Mouse (Mus musculus) retina, postnatal 1 day (tissue): ENCODE data around the gene Acp7.

Source experiments
- DNase-seq: peaks from one replicate; pipeline ENCODE4 v3.0.0-alpha.2; 2012

Gene Acp7

GRCm38 (mm10) chr7:28573236-28573635 lies 57.9 kb downstream of the Acp7 start:
- DNase-seq: no peak

GRCm38 (mm10) chr7:28572689-28573088 lies 58.4 kb downstream of the Acp7 start:
- no peak for DNase-seq

- DNase-seq: peak; percentile 30
These were observed 60.0 kb downstream of the Acp7 start for GRCm38 (mm10) chr7:28570982-28571682.

- DNase-seq: no peak
These were observed 60.7 kb downstream of the Acp7 start for GRCm38 (mm10) chr7:28570291-28570981.

- peak; percentile 79 for DNase-seq
These were observed 62.9 kb downstream of the Acp7 start for GRCm38 (mm10) chr7:28568253-28568652.

GRCm38 (mm10) chr7:28567539-28567938 lies 63.6 kb downstream of the Acp7 start:
- DNase-seq: no peak

DNA sequence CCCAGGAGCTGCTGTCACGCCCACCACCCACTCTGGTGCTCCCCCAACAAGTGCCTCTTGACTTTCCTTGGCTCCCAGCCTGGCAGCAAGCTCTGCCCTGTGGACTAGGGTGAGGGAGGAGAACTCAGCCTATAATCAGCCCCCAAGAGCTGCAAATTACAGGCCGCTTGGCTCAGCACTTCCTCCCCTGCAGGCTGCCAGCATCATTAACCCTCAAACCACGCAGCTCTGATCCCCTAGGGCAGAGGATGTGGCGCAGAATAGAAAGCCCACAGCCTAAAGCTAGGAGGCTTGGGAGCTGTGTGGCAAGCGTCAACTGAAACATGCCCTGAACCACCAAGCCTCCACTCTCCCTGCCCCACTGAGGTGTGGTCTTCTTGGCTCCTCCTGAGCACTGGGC lies 65.7 kb downstream of the Acp7 start:
- DNase-seq: no peak

DNA sequence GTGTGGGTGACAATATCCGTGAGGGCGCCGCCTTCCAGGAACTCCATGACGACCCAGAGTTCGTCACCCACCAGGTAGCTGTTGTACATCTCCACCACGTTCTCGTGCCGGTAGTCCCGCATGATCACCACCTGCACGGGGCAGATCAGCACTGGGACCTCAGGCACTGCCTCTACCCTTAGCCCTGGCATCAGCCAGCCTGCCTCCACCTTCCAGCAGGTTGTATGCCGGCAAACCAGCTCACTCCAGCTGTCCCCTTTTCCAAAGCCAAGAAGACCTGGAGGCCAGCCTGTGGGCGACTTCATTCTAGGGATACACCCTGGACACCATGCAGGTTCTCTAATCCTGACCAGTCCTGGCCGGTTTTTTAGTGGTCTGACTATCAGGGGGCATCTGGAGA lies 68.2 kb downstream of the Acp7 start:
- no peak for DNase-seq

DNA sequence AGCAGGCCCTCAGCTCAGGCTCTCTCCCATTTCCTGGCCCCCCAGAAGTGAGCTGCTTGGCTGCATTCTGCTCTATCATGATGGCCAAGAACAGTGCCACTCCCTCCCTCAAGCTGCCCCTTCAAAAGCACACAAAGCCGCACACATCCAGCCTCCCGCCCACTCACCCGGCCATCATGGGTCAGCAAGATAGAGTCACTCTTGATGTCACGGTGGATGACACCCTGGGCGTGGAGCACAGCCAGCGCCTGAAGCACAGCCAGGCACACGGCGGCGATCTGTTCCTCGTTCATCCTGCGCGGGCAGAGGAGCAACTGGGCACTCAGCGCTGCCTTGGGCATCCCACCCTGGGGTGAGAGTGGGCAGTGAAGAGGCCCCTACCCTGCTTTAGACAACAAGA lies 68.8 kb downstream of the Acp7 start:
- DNase-seq: no peak

GRCm38 (mm10) chr7:28561967-28562366 lies 69.2 kb downstream of the Acp7 start:
- no peak for DNase-seq

DNA sequence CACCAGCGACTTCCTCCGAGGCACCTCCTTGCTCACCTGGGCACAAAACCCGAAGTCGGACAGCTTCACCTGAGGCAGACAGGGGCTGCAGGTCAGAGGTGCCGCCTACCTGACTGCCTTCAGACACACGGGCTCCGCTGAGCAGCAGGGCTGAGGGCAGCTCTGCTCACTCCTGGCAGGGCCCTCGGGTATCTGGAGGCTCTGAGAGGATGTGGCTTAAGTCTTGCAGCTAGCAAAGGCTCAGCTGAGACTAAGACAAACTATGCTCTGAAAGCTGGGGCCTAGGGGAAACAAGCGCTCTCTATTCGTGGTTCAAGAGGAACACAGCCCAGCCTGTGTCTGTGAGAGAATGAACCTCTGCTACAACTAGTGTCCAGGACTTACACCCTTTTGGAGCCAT lies 70.3 kb downstream of the Acp7 start:
- DNase-seq: no peak

DNA sequence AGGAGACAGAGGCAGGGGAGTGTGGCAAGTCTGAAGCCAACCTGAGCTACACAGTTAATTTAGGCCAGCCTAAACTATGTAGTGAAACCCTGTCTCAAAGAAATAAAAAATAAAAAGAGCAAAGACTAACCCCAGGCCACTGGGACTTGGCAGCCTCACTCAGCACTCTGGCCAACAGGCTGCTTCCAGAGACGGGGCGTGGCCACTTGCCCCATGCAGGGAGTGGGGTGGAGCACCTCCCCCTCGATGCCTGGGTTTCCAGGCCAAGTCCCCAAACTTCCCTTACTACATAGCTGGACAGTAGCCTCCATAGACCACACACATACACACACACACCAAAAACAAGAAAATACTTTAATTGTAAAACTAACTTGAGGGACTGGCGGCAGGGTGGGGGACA lies 72.6 kb downstream of the Acp7 start:
- DNase-seq: no peak

GRCm38 (mm10) chr7:28557708-28558107 lies 73.4 kb downstream of the Acp7 start:
- no peak for DNase-seq
